Mouse (Mus musculus): ENCODE results near the gene Prpf4. TPM values are rescaled to one million over a fixed set of nuclear protein-coding genes. Genes with fewer than 3 reads are reported as not detected.

Prpf4 gene
- total RNA-seq, 2 experiments from 2014 or later = 11.5 to 11.6 TPM

- DNase-seq (ENCODE audit: low spot score in 2 of 2) = no peak
- intact Hi-C loops (cut with DNase I) = no loop called here
Measured at GRCm38 (mm10) chr4:62429616-62430015, 21.0 kb downstream of the Prpf4 start.

- no peak for DNase-seq (ENCODE audit: low spot score in 2 of 2)
- intact Hi-C loops (cut with DNase I) = no loop called here
Measured at GRCm38 (mm10) chr4:62430678-62431077, 22.1 kb downstream of the Prpf4 start.

GRCm38 (mm10) chr4:62431522-62431921 is 22.9 kb downstream of the Prpf4 start:
- intact Hi-C loops (cut with DNase I) = no loop called here
- no peak for DNase-seq (ENCODE audit: low spot score in 2 of 2)

- no peak for DNase-seq (ENCODE audit: low spot score in 2 of 2)
- intact Hi-C loops (cut with DNase I) = no loop called here
Measured at GRCm38 (mm10) chr4:62433939-62434870, 25.6 kb downstream of the Prpf4 start.

GRCm38 (mm10) chr4:62435081-62435480 is 26.5 kb downstream of the Prpf4 start, which contains the start of gene Rnf183:
Gene Rnf183 (minus strand): TSS chr4:62435252.
- no peak for DNase-seq (ENCODE audit: low spot score in 2 of 2)
- intact Hi-C loops (cut with DNase I) = no loop called here

GRCm38 (mm10) chr4:62437256-62437778 is 28.7 kb downstream of the Prpf4 start:
- intact Hi-C loops (cut with DNase I) = no loop called here
- no peak for DNase-seq (ENCODE audit: low spot score in 2 of 2)

- DNase-seq (ENCODE audit: low spot score in 2 of 2) = no peak
- intact Hi-C loops (cut with DNase I) = no loop called here
Measured at GRCm38 (mm10) chr4:62437871-62438270, 29.3 kb downstream of the Prpf4 start.

GRCm38 (mm10) chr4:62439793-62440192 is 31.2 kb downstream of the Prpf4 start:
- intact Hi-C loops (cut with DNase I) = no loop called here
- no peak for DNase-seq (ENCODE audit: low spot score in 2 of 2)

- DNase-seq (ENCODE audit: low spot score in 2 of 2) = no peak
- intact Hi-C loops (cut with DNase I) = no loop called here
Measured at GRCm38 (mm10) chr4:62440544-62440943, 31.9 kb downstream of the Prpf4 start.

GRCm38 (mm10) chr4:62440986-62441385 is 32.4 kb downstream of the Prpf4 start:
- no peak for DNase-seq (ENCODE audit: low spot score in 2 of 2)
- intact Hi-C loops (cut with DNase I) = no loop called here

GRCm38 (mm10) chr4:62454995-62455394 is 46.4 kb downstream of the Prpf4 start:
- intact Hi-C loops (cut with DNase I) = loop anchor here (1.0 to 5.0 kb wide), 2 partner anchors 47 to 309 kb away; partner anchors contain the start of gene Hdhd3
- peak; percentile 48 to 55 for DNase-seq (ENCODE audit: low spot score in 2 of 2)

GRCm38 (mm10) chr4:62459081-62459480 is 50.5 kb downstream of the Prpf4 start:
- peak; percentile 49 to 74 for DNase-seq (ENCODE audit: low spot score in 2 of 2)
- intact Hi-C loops (cut with DNase I) = loop anchor here (5.0 kb wide), 1 partner anchor 43 kb away; the partner anchor contains the start of gene Hdhd3

GRCm38 (mm10) chr4:62460348-62460747 is 51.8 kb downstream of the Prpf4 start:
- DNase-seq (ENCODE audit: low spot score in 2 of 2) = no peak
- intact Hi-C loops (cut with DNase I) = no loop called here

GRCm38 (mm10) chr4:62463124-62463523 is 54.5 kb downstream of the Prpf4 start:
- DNase-seq (ENCODE audit: low spot score in 2 of 2) = no peak
- intact Hi-C loops (cut with DNase I) = no loop called here

GRCm38 (mm10) chr4:62468158-62468557 is 59.6 kb downstream of the Prpf4 start:
- intact Hi-C loops (cut with DNase I) = no loop called here

GRCm38 (mm10) chr4:62470598-62471051 is 62.0 kb downstream of the Prpf4 start, which contains the start of gene Wdr31:
Gene Wdr31 (minus strand): TSS chr4:62470896.
- peak; percentile 78 to 88 for DNase-seq (ENCODE audit: low spot score in 2 of 2)
- intact Hi-C loops (cut with DNase I) = loop anchor here (5.0 kb wide), 1 partner anchor 63 kb away; the partner anchor contains the start of genes Cdc26 and Prpf4

More at GRCm38 (mm10) chr4:62468158-62468557, 59.6 kb downstream of the Prpf4 start:
- no peak for DNase-seq (ENCODE audit: low spot score in 2 of 2)

- intact Hi-C loops (cut with DNase I) = loop anchor here (5.0 kb wide), 1 partner anchor 65 kb away; the partner anchor contains the start of genes Cdc26 and Prpf4
- peak in 1 of 2 experiments; percentile 45 for DNase-seq (ENCODE audit: low spot score in 2 of 2)
Measured at GRCm38 (mm10) chr4:62472071-62472470, 63.5 kb downstream of the Prpf4 start.

- intact Hi-C loops (cut with DNase I) = no loop called here
Measured at GRCm38 (mm10) chr4:62475131-62475530, 66.5 kb downstream of the Prpf4 start.

GRCm38 (mm10) chr4:62475793-62476192 is 67.2 kb downstream of the Prpf4 start:
- DNase-seq (ENCODE audit: low spot score in 2 of 2) = no peak
- intact Hi-C loops (cut with DNase I) = no loop called here

More at GRCm38 (mm10) chr4:62475131-62475530, 66.5 kb downstream of the Prpf4 start:
- no peak for DNase-seq (ENCODE audit: low spot score in 2 of 2)
